Mouse (Mus musculus): ENCODE data around the gene Hip1. TPM values are rescaled to one million over a fixed set of nuclear protein-coding genes. Genes with fewer than 3 reads are reported as not detected.
A peak's percentile ranks its signal among the peaks of the same experiment; 100 is the strongest.

Gene Hip1
- polyA plus RNA-seq, 1 experiment from 2014 or later, result 33.5 TPM

GRCm38 (mm10) chr5:135557671-135558070, 12.8 kb upstream of the Hip1 start:
- no peaks in the 10 kb centered on the region for H3K9me3 ChIP-seq
- no peaks in the 10 kb centered on the region for H3K36me3 ChIP-seq
- ATAC-seq (ENCODE audit: insufficient number of reproducible peaks, low FRiP score, low TSS enrichment, low read depth), result no peak
- H3K27me3 ChIP-seq, result no peaks in the 10 kb centered on the region
- H3K27ac ChIP-seq, result no peak overlapping the region
- H3K9ac ChIP-seq, result no peak overlapping the region
- 46% methylated on average over 3 of the region's 3 CpGs for WGBS
- H3K4me2 ChIP-seq, result no peak overlapping the region
- H3K4me3 ChIP-seq, result no peak overlapping the region
- H3K4me1 ChIP-seq, result peaks cover 10% of the 10 kb centered on the region; the same call in 1 of the 2 replicates

DNA sequence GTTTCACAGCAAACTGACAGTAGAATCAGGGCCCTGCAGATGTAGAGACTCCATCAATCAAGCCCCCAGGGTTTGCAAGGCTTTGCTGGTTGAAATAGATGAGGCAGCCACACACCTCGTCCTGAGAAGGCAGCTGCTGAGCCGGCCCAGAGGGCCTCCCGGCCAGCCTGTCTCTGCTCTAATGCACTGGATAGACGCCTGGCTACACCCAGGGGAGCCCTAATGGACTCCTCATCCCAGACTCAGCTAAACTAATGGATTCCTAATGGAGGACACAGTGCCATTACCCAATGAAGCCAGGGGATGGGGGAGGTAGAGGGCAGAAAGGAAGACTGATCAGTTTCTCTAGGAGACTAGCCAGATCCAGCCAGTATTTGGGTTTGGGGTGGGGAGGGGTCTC, 12.1 kb upstream of the Hip1 start:
- H3K36me3 ChIP-seq, result no peaks in the 10 kb centered on the region
- H3K4me3 ChIP-seq, result no peak overlapping the region
- no peak overlapping the region for H3K27ac ChIP-seq
- WGBS, result 16% methylated on average over 4 of the region's 4 CpGs
- H3K9ac ChIP-seq, result no peak overlapping the region
- ATAC-seq (ENCODE audit: insufficient number of reproducible peaks, low FRiP score, low TSS enrichment, low read depth), result peak; percentile 19; the same call in 1 of the 2 replicates
- no peak overlapping the region for H3K4me2 ChIP-seq
- no peaks in the 10 kb centered on the region for H3K27me3 ChIP-seq
- H3K9me3 ChIP-seq, result no peaks in the 10 kb centered on the region
- peaks cover 10% of the 10 kb centered on the region; the same call in 1 of the 2 replicates for H3K4me1 ChIP-seq

GRCm38 (mm10) chr5:135556259-135556658, 11.3 kb upstream of the Hip1 start:
- Histone ChIP-seq H3K4me2 (no peak overlapping the region), H3K36me3 (no peaks in the 10 kb centered on the region), H3K4me1 (peaks cover 10% of the 10 kb centered on the region; the same call in 1 of the 2 replicates), H3K27me3 (no peaks in the 10 kb centered on the region), H3K27ac (no peak overlapping the region), H3K9me3 (no peaks in the 10 kb centered on the region), H3K9ac (no peak overlapping the region), H3K4me3 (no peak overlapping the region)
- ATAC-seq (ENCODE audit: insufficient number of reproducible peaks, low FRiP score, low TSS enrichment, low read depth), result no peak
- 67% methylated on average over 3 of the region's 4 CpGs for WGBS

- WGBS, result 74% methylated on average over 3 of the region's 3 CpGs
- Histone ChIP-seq H3K27ac (no peak overlapping the region), H3K9me3 (no peaks in the 10 kb centered on the region), H3K36me3 (no peaks in the 10 kb centered on the region), H3K9ac (no peak overlapping the region), H3K4me1 (0 out of 2 replicates have a peak, but pooled peaks cover 2% of the 10 kb centered on the region), H3K4me3 (no peak overlapping the region), H3K4me2 (no peak overlapping the region), H3K27me3 (no peaks in the 10 kb centered on the region)
- no peak for ATAC-seq (ENCODE audit: insufficient number of reproducible peaks, low FRiP score, low TSS enrichment, low read depth)
Measured at GRCm38 (mm10) chr5:135551591-135551990, 6.7 kb upstream of the Hip1 start.

- H3K27me3 ChIP-seq, result no peaks in the 10 kb centered on the region
- ATAC-seq (ENCODE audit: insufficient number of reproducible peaks, low FRiP score, low TSS enrichment, low read depth), result no peak
- no peak overlapping the region for H3K9ac ChIP-seq
- no peaks in the 10 kb centered on the region for H3K36me3 ChIP-seq
- H3K9me3 ChIP-seq, result no peaks in the 10 kb centered on the region
- no peak overlapping the region for H3K4me2 ChIP-seq
- no peak overlapping the region for H3K27ac ChIP-seq
- H3K4me3 ChIP-seq, result no peak overlapping the region
- peaks cover under 1% of the 10 kb centered on the region; the same call in 1 of the 2 replicates for H3K4me1 ChIP-seq
- 37% methylated on average over 3 of the region's 3 CpGs for WGBS
Measured at GRCm38 (mm10) chr5:135550910-135551309, 6.0 kb upstream of the Hip1 start.

- Histone ChIP-seq H3K36me3 (no peaks in the 10 kb centered on the region), H3K4me3 (no peak overlapping the region), H3K27me3 (no peaks in the 10 kb centered on the region), H3K9ac (no peak overlapping the region), H3K9me3 (no peaks in the 10 kb centered on the region), H3K4me1 (peaks cover 17% of the 10 kb centered on the region), H3K27ac (no peak overlapping the region), H3K4me2 (no peak overlapping the region)
- 46% methylated on average over 2 of the region's 2 CpGs for WGBS
- ATAC-seq (ENCODE audit: insufficient number of reproducible peaks, low FRiP score, low TSS enrichment, low read depth), result no peak
Measured at GRCm38 (mm10) chr5:135547990-135548389, 3.1 kb upstream of the Hip1 start.

DNA sequence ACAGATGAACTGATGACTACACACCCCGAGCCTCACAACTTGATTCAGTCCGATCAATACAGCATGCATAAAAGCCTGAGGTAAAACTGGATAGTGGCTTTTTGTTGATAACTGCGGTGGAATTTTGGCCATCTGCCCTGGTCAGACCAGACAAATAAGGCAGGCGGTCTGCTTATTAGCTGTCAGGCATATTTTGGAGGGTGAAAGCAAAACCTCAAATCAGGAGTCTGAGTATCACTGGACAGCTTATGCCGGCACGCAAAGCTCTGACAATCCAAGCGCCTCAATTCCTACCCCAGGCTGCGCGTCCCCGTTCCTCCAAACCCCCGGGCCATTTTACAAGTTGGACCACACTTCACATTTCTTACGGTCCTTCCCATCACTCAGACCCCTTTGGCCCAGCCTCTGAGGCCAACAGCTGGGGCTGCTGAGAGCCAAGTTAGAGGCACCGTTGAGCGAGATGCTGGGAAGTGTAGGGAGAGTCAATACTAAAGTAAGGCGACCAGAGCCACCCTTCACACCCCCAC, 825 bp downstream of the Hip1 start:
- Histone ChIP-seq H3K27ac (peak overlapping the region; percentile 82), H3K27me3 (no peaks in the 10 kb centered on the region), H3K9me3 (no peaks in the 10 kb centered on the region), H3K9ac (peak overlapping the region; percentile 64), H3K36me3 (no peaks in the 10 kb centered on the region), H3K4me3 (peak overlapping the region; percentile 76), H3K4me1 (peaks cover 17% of the 10 kb centered on the region), H3K4me2 (peak overlapping the region; percentile 87)
- 4% methylated on average over 15 of the region's 15 CpGs for WGBS
- ATAC-seq (ENCODE audit: insufficient number of reproducible peaks, low FRiP score, low TSS enrichment, low read depth), result no peak

GRCm38 (mm10) chr5:135537794-135538214, 7.1 kb downstream of the Hip1 start:
- no peaks in the 10 kb centered on the region for H3K36me3 ChIP-seq
- no peak overlapping the region for H3K4me2 ChIP-seq
- no peaks in the 10 kb centered on the region for H3K27me3 ChIP-seq
- no peak for ATAC-seq (ENCODE audit: insufficient number of reproducible peaks, low FRiP score, low TSS enrichment, low read depth)
- H3K9ac ChIP-seq, result no peak overlapping the region
- peaks cover 9% of the 10 kb centered on the region for H3K4me1 ChIP-seq
- 80% methylated on average over 10 of the region's 10 CpGs for WGBS
- no peak overlapping the region for H3K4me3 ChIP-seq
- no peaks in the 10 kb centered on the region for H3K9me3 ChIP-seq
- H3K27ac ChIP-seq, result no peak overlapping the region

GRCm38 (mm10) chr5:135537326-135537725, 7.6 kb downstream of the Hip1 start:
- no peak for ATAC-seq (ENCODE audit: insufficient number of reproducible peaks, low FRiP score, low TSS enrichment, low read depth)
- WGBS, result 78% methylated on average over 4 of the region's 4 CpGs
- Histone ChIP-seq H3K9ac (no peak overlapping the region), H3K27me3 (no peaks in the 10 kb centered on the region), H3K4me2 (no peak overlapping the region), H3K9me3 (no peaks in the 10 kb centered on the region), H3K4me3 (no peak overlapping the region), H3K4me1 (peaks cover 11% of the 10 kb centered on the region), H3K36me3 (no peaks in the 10 kb centered on the region), H3K27ac (no peak overlapping the region)

DNA sequence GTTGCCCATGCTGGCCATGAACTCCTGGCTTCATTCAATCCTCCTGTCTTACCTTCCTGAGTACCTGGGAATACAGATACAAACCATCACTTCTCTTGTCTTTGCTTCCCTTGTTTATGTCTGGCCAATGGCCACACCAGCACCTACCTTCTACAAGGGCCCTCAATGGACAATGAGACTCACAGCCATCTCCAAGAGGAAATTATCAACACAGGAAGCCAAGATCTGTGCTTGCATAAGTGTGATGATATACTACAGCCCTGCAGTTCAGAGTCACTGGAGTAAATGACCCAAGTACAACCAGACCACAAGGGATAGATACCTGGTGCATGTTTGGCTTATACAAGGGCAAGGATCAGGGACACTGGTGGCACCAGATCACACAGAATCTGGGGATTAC, 9.1 kb downstream of the Hip1 start:
- H3K9ac ChIP-seq, result no peak overlapping the region
- no peaks in the 10 kb centered on the region for H3K27me3 ChIP-seq
- no peak for ATAC-seq (ENCODE audit: insufficient number of reproducible peaks, low FRiP score, low TSS enrichment, low read depth)
- no peaks in the 10 kb centered on the region; the same call in 1 of the 2 replicates for H3K9me3 ChIP-seq
- H3K36me3 ChIP-seq, result peaks cover 7% of the 10 kb centered on the region; the same call in 1 of the 2 replicates
- no peak overlapping the region for H3K4me2 ChIP-seq
- no peak overlapping the region for H3K4me3 ChIP-seq
- H3K4me1 ChIP-seq, result peaks cover 18% of the 10 kb centered on the region
- H3K27ac ChIP-seq, result no peak overlapping the region

- Histone ChIP-seq H3K27me3 (no peaks in the 10 kb centered on the region), H3K36me3 (peaks cover 7% of the 10 kb centered on the region; the same call in 1 of the 2 replicates), H3K4me2 (peak overlapping the region; percentile 10), H3K4me1 (peaks cover 24% of the 10 kb centered on the region), H3K9ac (no peak overlapping the region), H3K27ac (peak overlapping the region; percentile 80), H3K4me3 (no peak overlapping the region), H3K9me3 (no peaks in the 10 kb centered on the region; the same call in 1 of the 2 replicates)
- peak; percentile 38; the same call in 1 of the 2 replicates for ATAC-seq (ENCODE audit: insufficient number of reproducible peaks, low FRiP score, low TSS enrichment, low read depth)
- WGBS, result 41% methylated on average over 10 of the region's 10 CpGs
Measured at GRCm38 (mm10) chr5:135533431-135533830, 11.5 kb downstream of the Hip1 start.

GRCm38 (mm10) chr5:135531306-135531845, 13.5 kb downstream of the Hip1 start:
- H3K4me1 ChIP-seq, result peaks cover 24% of the 10 kb centered on the region
- no peak overlapping the region for H3K9ac ChIP-seq
- H3K27me3 ChIP-seq, result no peaks in the 10 kb centered on the region
- no peak overlapping the region for H3K4me3 ChIP-seq
- WGBS, result 69% methylated on average over 11 of the region's 11 CpGs
- ATAC-seq (ENCODE audit: insufficient number of reproducible peaks, low FRiP score, low TSS enrichment, low read depth), result no peak
- peaks cover 9% of the 10 kb centered on the region; the same call in 1 of the 2 replicates for H3K36me3 ChIP-seq
- H3K27ac ChIP-seq, result no peak overlapping the region
- no peaks in the 10 kb centered on the region; the same call in 1 of the 2 replicates for H3K9me3 ChIP-seq
- H3K4me2 ChIP-seq, result no peak overlapping the region

All from limb, embryonic 15.5 days (tissue).